Mouse (Mus musculus) midbrain, embryonic 10.5 days (tissue): ENCODE data around the gene Gm49486. TPM values are rescaled to one million over a fixed set of nuclear protein-coding genes. Genes with fewer than 3 reads are reported as not detected.

Experiments
- DNase-seq: peaks from one replicate; pipeline ENCODE4 v3.0.0-alpha.2; 2017; ENCODE audit warnings: low spot score
- H3K27ac ChIP-seq: fragments of 300-500 bp; sonication (generic); replicated peaks from 2 replicates; pipeline ENCODE4 v1.5.1; 2016; ENCODE audit warnings: mild to moderate bottlenecking
- H3K27me3 ChIP-seq: fragments of 300-500 bp; sonication (generic); 2 replicates; pipeline ENCODE4 v1.6.1; 2016; ENCODE audit warnings: low read depth, mild to moderate bottlenecking; ENCODE audit not compliant: poor library complexity, severe bottlenecking
- H3K36me3 ChIP-seq: fragments of 300-500 bp; sonication (generic); 2 replicates; pipeline ENCODE4 v1.6.1; 2016; ENCODE audit warnings: mild to moderate bottlenecking, moderate library complexity
- H3K4me1 ChIP-seq: fragments of 300-500 bp; sonication (generic); 2 replicates; pipeline ENCODE4 v1.6.1; 2016
- H3K4me3 ChIP-seq: fragments of 300-500 bp; sonication (generic); 2 replicates; pipeline ENCODE4 v1.5.1; 2016; ENCODE audit warnings: mild to moderate bottlenecking, moderate library complexity
- H3K9me3 ChIP-seq: fragments of 300-500 bp; sonication (generic); replicated peaks from 2 replicates; pipeline ENCODE4 v1.6.1; 2016; ENCODE audit warnings: mild to moderate bottlenecking
- WGBS: fragments of 180-500 bp; shearing (Covaris S2); methylation state at CpG from one replicate; pipeline ENCODE4 v1.1.7; 2016; 5-methylcytosine and 5-hydroxymethylcytosine counted together
- polyA plus RNA-seq: library from polyadenylated mRNA; unstranded; fragments of >200 nt; fragmentation: Nextera tagmentation; extraction: Ambion mirVana; gene quantifications from 2 replicates; pipeline ENCODE4 v1.2.1, GENCODE M21; 2016

The Gm49486 gene
- polyA plus RNA-seq, 1 experiment from 2014 or later, result 0.12 TPM

GRCm38 (mm10) chr15:79304832-79305231, 75.6 kb downstream of the Gm49486 start:
- Histone ChIP-seq H3K4me1 (peaks cover 6% of the 10 kb centered on the region; the same call in 1 of the 2 replicates), H3K27ac (no peak overlapping the region), H3K9me3 (no peaks in the 10 kb centered on the region), H3K4me3 (no peak overlapping the region), H3K36me3 (peaks cover 47% of the 10 kb centered on the region), H3K27me3 (no peaks in the 10 kb centered on the region)
- no peak for DNase-seq
- WGBS, result 63% methylated on average over 4 of the region's 5 CpGs

DNA sequence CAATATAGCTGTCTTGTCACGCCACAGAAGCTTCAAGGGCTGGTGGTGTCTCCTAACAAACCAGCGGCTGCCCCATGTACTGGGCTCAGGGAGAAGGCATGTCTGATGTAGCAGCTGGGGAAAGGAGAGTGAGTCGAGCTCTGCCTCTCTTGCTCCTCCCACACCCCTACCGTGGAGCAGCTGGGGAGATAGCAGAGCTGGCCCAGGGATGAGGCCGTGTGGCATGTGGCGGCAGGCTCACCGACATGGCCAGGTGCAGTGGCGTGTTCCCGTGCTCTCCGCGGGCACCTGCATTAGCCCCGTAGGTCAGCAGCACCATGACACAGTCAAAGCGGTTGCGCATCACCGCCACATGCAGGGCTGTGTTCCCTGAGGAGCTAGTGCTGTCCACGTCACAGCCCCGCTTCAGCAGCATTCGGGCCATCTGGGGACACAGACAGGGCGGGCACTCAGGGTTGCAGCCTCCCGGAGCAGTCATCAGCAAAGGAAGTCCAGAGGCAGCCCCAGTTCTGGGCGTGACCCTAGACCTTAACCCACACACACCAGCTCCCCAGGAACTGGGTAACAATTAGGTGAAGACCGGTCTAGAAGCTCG, 76.9 kb downstream of the Gm49486 start:
- H3K27me3 ChIP-seq, result no peaks in the 10 kb centered on the region
- H3K9me3 ChIP-seq, result no peaks in the 10 kb centered on the region
- H3K4me3 ChIP-seq, result no peak overlapping the region
- WGBS, result 75% methylated on average over 23 of the region's 23 CpGs
- no peak overlapping the region for H3K27ac ChIP-seq
- no peak for DNase-seq
- H3K4me1 ChIP-seq, result peaks cover 6% of the 10 kb centered on the region; the same call in 1 of the 2 replicates
- peaks cover 48% of the 10 kb centered on the region for H3K36me3 ChIP-seq

Other genes starting within 250 kb of the Gm49486 start
- 421 and 499 TPM in 2 replicates for gene H1f0, start 200.9 kb upstream of the Gm49486 start, polyA plus RNA-seq
- not detected in 2 replicates for gene Galr3, start 187.5 kb upstream of the Gm49486 start, polyA plus RNA-seq
- gene Ankrd54, start 166.5 kb upstream of the Gm49486 start, polyA plus RNA-seq, result 65.1 and 66.6 TPM in 2 replicates
- gene Eif3l, start 154.2 kb upstream of the Gm49486 start, polyA plus RNA-seq, result 260 and 273 TPM in 2 replicates
- gene Micall1, start 120.5 kb upstream of the Gm49486 start, polyA plus RNA-seq, result 5.2 and 7.1 TPM in 2 replicates
- gene Polr2f, start 88.4 kb upstream of the Gm49486 start, polyA plus RNA-seq, result 344 and 395 TPM in 2 replicates
- 7.8 and 10.0 TPM in 2 replicates for gene 1700088E04Rik, start 88.1 kb upstream of the Gm49486 start, polyA plus RNA-seq
- 0.61 and 2.5 TPM in 2 replicates for gene Sox10, start 64.2 kb upstream of the Gm49486 start, polyA plus RNA-seq
- 42.1 and 52.2 TPM in 2 replicates for gene Pick1, start 218 bp upstream of the Gm49486 start, polyA plus RNA-seq
- gene Slc16a8, start 25.4 kb downstream of the Gm49486 start, polyA plus RNA-seq, result 0.06 and 0.14 TPM in 2 replicates
- gene Baiap2l2, start 56.1 kb downstream of the Gm49486 start, polyA plus RNA-seq, result 1.1 and 2.4 TPM in 2 replicates
- 20.4 and 26.8 TPM in 2 replicates for gene Pla2g6, start 99.0 kb downstream of the Gm49486 start, polyA plus RNA-seq
- gene Maff, start 117.2 kb downstream of the Gm49486 start, polyA plus RNA-seq, result 1.3 TPM in 2 replicates
- gene Tmem184b, start 174.2 kb downstream of the Gm49486 start, polyA plus RNA-seq, result 56.3 and 58.7 TPM in 2 replicates
- 128 and 162 TPM in 2 replicates for gene Csnk1e, start 226.2 kb downstream of the Gm49486 start, polyA plus RNA-seq